Mouse (Mus musculus): Measurements from ENCODE around the gene Dmgdh. TPM values are rescaled to one million over a fixed set of nuclear protein-coding genes. Genes with fewer than 3 reads are reported as not detected.

Dmgdh gene
- 0.17 and 0.22 TPM in 2 replicates for polyA plus RNA-seq (2012; rRNA removed)

DNA sequence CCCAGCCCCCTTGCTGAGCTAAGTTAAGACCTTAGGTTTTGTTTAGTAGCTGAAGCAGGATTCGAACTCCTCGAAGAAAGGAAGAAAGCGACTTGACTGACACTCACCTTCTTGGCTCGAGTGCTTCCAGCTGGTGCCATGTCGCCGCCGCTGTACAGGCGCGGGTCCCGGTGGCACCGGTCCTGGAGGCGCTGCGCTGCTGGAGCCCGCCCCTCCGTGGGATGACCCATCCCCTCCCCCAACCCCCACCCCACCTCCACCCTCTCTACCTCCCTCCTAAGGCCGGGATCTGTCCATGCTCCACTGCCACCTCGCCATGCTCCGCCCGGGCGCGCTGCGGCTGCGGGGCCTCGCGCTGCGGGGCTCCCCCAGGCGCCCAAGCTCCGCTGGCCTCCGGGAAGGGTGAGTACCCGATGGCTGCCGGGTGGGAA is at the start of gene Dmgdh, which contains the start of gene Bhmt2:
Gene Dmgdh (plus strand): TSS at position 303 of the 431 bp plus-strand sequence.
Gene Bhmt2 (minus strand): TSS at position 172 of the 431 bp plus-strand sequence.
- no peak for DNase-seq (ENCODE audit: extremely low spot score in 1 of 2, low spot score in 1 of 2)

GRCm38 (mm10) chr13:93628861-93629260 is 45.4 kb upstream of the Dmgdh start:
- no peak for DNase-seq (ENCODE audit: extremely low spot score in 1 of 2, low spot score in 1 of 2)

DNA sequence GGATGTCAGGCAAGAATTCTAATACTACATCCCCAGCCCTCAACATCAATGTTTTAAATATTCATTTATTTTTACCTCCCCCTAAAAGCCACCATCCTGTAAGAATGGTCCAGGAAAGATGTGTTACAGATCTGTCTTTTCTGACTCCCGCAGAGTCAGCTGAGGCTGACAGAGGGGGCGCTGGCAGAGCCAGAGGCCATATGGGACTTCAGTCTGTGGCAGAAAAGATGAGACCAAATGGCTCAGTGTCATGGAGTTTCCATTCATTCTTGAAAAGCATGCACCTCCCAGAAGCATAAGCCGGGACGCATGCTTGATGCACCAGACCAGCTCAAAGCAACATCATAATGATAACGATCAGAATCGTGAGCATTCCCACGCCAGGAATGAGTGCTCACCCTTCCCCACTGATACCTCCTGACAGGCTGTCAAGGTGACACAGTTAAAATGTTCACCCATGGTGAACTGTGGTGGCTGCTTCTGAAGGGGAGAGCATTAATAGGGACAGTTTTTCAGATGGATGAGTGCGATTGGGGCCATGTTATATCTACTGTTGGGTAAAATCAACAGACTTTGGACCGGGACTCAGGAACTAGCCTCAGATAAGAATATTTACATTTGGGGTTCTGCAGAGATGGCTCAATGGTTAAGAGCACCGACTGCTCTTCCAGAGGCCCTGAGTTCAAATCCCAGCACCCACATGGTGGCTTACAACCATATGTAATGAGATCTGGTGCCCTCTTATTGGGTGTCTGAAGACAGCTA is 43.1 kb upstream of the Dmgdh start:
- DNase-seq (ENCODE audit: extremely low spot score in 1 of 2, low spot score in 1 of 2) = no peak

- no peak for DNase-seq (ENCODE audit: extremely low spot score in 1 of 2, low spot score in 1 of 2)
These were observed 41.3 kb upstream of the Dmgdh start for GRCm38 (mm10) chr13:93632927-93633326.

DNA sequence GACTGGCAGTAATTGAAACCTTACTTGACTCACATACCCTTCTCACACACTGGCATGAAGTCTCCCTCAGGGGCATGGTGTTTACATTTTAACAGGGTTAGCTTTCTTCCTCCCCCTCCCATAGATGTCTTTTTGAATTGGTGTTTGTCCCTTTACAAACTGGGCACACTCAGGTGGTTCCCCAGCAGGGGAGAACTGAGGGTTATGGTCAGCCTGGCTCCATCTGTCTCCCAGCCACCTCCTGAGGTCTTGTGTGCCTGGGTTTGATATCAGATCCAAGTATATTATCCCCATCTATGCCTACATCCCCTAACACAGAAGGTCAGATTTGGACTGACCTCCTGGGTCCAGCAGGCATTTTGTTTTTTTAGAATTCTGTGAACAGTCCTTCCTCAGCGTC is 37.7 kb upstream of the Dmgdh start:
- no peak for DNase-seq (ENCODE audit: extremely low spot score in 1 of 2, low spot score in 1 of 2)

- DNase-seq (ENCODE audit: extremely low spot score in 1 of 2, low spot score in 1 of 2) = no peak
These were observed 36.7 kb upstream of the Dmgdh start, which contains the start of gene Bhmt for GRCm38 (mm10) chr13:93637282-93638245. TSS of gene Bhmt (minus strand) at chr13:93637961.

DNA sequence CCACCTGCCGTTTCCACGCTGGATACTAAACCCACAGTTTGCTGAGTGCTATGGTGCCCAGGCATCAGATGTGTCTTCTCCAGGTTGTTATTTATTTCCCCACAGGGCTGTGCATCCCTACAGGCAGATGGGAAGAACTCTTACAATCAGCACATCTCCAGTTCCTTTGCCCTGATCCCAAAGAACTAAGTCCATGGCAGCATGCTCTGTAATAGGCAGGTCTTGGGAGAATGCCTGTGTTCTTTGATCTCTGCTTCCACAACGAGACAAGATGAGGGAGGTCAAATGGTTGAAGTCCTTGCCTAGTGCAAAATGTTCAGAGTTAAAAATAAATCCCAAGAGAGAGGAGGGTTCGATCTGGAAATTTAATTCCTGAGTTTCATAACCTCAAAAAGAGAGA is 34.6 kb upstream of the Dmgdh start:
- DNase-seq (ENCODE audit: extremely low spot score in 1 of 2, low spot score in 1 of 2) = no peak

DNA sequence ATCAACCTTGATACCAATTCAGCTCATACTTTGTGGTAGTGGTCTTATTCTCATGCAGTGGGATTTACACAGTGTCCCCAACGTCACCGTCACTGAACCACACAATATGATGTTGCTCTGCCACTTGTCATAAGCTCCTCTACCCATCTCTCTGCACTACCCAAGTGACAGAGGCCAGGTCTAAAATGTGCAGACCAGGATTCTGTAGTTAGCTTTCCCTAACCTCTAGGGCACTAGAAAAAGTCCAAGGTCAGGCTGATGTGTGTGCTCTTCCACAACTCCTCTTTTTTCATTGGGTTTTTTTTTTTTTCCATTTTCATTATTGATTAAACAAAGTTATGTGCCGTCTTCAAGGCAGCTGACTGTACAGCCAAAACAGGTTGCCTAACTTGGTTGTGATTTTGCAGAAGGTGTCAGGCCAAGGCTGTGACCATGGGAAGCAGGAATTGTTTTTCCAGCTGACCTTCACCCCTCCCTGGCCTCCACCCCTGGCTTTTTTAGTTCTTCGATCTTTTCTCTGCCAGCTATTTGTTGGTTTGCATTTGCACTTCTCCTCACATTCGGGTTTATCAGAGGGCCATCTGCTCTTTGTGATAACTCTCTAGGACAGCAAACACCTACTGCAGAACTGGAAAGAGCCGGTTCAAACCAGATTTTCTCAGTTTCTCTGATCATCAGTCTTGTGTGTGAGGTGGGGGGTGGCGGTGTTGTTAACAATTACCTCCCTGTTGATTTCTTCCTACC is 25.7 kb upstream of the Dmgdh start:
- DNase-seq (ENCODE audit: extremely low spot score in 1 of 2, low spot score in 1 of 2) = no peak

GRCm38 (mm10) chr13:93653382-93653781 is 20.9 kb upstream of the Dmgdh start:
- no peak for DNase-seq (ENCODE audit: extremely low spot score in 1 of 2, low spot score in 1 of 2)

DNA sequence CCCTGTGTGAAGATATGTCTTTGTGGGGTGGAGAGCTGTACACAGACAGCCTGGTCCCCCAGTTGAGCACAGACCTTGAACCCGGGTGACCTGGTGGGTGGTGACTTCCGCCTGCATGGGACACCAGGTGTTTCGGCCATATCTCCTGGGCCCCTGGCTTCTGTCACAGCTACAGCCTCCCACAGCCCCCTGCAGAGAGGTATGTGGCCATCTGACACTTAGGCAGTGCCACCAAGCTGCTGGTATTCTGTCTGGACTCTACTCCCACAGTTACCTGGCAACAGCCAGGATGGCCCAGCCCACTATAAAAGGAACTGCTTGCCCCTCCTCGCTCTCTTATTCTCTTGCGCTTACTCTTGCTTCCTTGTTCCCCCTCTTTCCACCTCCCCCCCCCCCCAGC is 16.3 kb upstream of the Dmgdh start:
- DNase-seq (ENCODE audit: extremely low spot score in 1 of 2, low spot score in 1 of 2) = no peak

GRCm38 (mm10) chr13:93667586-93667985 is 6.6 kb upstream of the Dmgdh start:
- DNase-seq (ENCODE audit: extremely low spot score in 1 of 2, low spot score in 1 of 2) = no peak

DNA sequence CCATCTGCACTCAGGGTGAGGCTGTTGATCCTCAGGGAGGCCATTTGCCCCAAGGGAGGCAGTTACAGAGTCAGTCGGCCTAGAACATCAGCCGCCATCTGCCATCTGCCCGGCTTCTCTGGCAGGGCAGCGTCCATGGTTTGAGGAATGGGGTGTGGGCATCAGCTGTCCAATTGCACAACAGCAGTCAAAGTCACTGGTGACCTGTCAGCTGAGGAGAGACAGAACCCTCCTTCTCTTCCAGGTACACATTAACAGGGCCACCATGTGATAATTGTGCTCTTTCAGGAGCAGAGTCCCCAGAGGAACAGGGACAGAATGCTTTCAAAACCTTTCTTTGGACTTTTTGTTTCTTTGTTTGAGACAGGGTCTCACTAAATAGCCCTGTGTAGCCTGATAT is 1.9 kb upstream of the Dmgdh start:
- no peak for DNase-seq (ENCODE audit: extremely low spot score in 1 of 2, low spot score in 1 of 2)

DNA sequence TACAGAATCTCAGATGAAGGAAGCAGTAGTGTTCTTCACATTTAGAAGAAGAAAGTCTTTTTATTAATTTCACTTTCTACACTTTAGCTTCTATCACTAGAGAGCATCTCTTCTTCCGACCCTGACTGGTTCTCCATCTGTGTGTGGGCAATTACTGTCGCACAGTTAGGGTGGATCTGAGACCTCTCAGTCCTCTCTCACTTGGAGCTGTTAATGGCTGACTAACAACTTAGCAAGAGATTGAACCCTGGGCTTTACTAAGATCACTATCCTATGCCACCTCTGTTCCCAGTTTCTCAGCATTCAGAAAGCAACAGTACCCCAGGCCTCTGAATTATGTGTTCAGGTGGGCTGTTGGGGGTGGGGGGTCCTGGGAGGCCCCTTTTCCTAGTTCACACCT is 937 bp upstream of the Dmgdh start:
- DNase-seq (ENCODE audit: extremely low spot score in 1 of 2, low spot score in 1 of 2) = no peak

GRCm38 (mm10) chr13:93676864-93677263 is 2.6 kb downstream of the Dmgdh start:
- DNase-seq (ENCODE audit: extremely low spot score in 1 of 2, low spot score in 1 of 2) = peak in 1 of 2 experiments; percentile 59

- DNase-seq (ENCODE audit: extremely low spot score in 1 of 2, low spot score in 1 of 2) = no peak
These were observed 9.1 kb downstream of the Dmgdh start for GRCm38 (mm10) chr13:93683336-93683735.

- no peak for DNase-seq (ENCODE audit: extremely low spot score in 1 of 2, low spot score in 1 of 2)
These were observed 11.0 kb downstream of the Dmgdh start for GRCm38 (mm10) chr13:93685226-93685625.

DNA sequence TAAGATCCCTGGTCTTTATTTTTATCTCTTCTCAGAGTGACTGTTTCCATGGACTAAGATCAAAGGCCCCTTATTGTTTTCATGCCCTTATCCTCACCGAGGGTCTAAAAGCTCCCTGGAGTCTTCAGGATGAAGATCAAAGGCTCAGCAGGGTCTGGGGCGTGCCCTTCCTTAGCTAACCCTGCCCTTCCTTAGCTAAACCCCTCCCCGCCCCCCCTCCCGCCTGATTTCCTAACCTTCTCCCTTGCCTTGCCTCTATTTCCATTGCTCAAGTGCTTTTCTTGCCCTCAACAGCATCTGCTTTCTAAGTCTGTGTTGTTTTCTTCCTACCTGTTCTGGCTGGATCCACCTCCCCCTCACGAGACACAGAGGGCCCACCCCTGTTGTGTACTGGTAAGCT is 13.1 kb downstream of the Dmgdh start:
- no peak for DNase-seq (ENCODE audit: extremely low spot score in 1 of 2, low spot score in 1 of 2)

DNA sequence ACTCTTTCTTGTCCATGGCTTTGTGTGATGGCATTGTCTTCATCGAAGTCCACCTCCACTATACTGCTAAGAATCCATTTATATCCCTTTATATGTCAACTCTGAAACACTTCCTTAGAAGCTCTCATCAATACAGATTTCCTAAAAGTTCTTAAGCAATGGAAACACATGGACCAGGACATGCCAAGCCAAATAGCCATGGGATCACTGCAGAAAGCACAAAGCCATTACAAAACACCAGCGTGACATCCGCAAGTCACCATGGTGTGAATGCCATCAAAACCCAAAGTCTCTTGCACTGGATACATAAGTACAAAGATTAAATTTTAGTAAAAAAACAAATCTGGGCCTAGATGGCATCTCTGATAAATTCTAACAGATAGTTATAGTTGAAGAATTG is 15.3 kb downstream of the Dmgdh start:
- no peak for DNase-seq (ENCODE audit: extremely low spot score in 1 of 2, low spot score in 1 of 2)

GRCm38 (mm10) chr13:93690821-93691220 is 16.6 kb downstream of the Dmgdh start:
- DNase-seq (ENCODE audit: extremely low spot score in 1 of 2, low spot score in 1 of 2) = no peak

- DNase-seq (ENCODE audit: extremely low spot score in 1 of 2, low spot score in 1 of 2) = no peak
These were observed 24.6 kb downstream of the Dmgdh start for GRCm38 (mm10) chr13:93698866-93699265.

DNA sequence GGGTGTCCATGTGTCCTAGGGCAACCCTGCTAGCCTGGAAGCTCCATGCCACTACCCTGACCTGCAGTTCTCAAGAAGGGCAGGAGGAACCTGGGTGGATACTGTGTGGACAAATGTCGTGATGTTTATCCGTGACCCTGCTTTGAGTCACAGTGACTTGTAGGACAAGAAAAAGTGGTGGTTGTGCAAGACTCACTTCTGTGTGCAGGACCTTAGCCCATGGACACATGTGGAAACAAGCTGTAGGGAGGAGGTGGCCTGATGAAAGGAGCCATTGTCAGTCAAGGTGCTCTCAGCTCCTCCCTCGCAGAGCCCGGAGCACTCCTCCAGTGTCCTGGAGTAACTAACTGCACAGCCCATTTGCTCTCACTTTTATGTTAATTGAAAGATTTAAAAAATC is 31.5 kb downstream of the Dmgdh start:
- DNase-seq (ENCODE audit: extremely low spot score in 1 of 2, low spot score in 1 of 2) = no peak
